Mouse (Mus musculus) erythroblast, embryonic 14.5 days (primary cell): ENCODE results near the gene Rrbp1.

ENCODE experiments used
- GATA1 ChIP-seq: IDR thresholded peaks from 2 replicates; pipeline ENCODE4 v1.6.1; 2012; ENCODE audit warnings: low read length, inconsistent platforms, mixed read lengths
- TAL1 ChIP-seq: IDR thresholded peaks from 3 replicates; pipeline ENCODE4 v1.6.1; 2012; ENCODE audit warnings: low read length, inconsistent platforms, mixed read lengths

DNA sequence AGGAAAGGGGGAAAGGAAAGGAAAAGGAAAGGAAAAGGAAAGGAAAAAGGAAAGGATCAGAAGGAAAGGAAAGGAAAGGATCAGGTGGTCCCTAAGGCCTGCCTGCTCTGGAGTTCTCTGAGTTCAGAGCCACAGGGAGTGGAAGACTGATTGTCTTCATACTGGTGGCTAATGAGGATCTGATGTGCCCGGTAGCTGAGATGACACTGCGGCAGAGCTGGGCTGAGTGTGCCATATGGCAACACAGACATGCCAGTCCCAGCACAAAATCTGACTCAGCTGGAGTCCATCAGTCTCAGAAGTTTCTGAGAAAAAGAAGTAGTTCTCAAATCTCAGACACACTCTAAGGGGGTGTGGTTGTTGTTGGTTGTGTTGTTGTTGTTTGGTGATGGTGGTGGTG, 46.7 kb upstream of the Rrbp1 start:
- TF ChIP-seq GATA1 (no peak), TAL1 (no peak)
